Mouse (Mus musculus) gastrocnemius, adult 2 months (tissue): ENCODE measurements around the gene Stoml1. TPM values are rescaled to one million over a fixed set of nuclear protein-coding genes. Genes with fewer than 3 reads are reported as not detected.

Experiments used
- DNase-seq: peaks from one replicate; pipeline ENCODE4 v3.0.0; 2022
- H3K27ac ChIP-seq: fragments of 200-600 bp; 2 replicates; pipeline ENCODE4 v1.8.1; 2022; ENCODE audit warnings: mild to moderate bottlenecking
- H3K4me3 ChIP-seq: fragments of 200-600 bp; 2 replicates; pipeline ENCODE4 v1.8.1; 2022; ENCODE audit warnings: mild to moderate bottlenecking, moderate library complexity
- CTCF ChIP-seq: fragments of 200-600 bp; IDR thresholded peaks from 2 replicates; pipeline ENCODE4 v1.8.1; 2022; ENCODE audit warnings: antibody characterized with exemption, mild to moderate bottlenecking, moderate library complexity
- intact Hi-C: fragments of 180-260 bp; cut with DNase I; formaldehyde crosslinking; loops from one replicate; pipeline ENCODE4 v1.15.1; 2025
- total RNA-seq, 2 experiments: library from RNA; stranded (reverse); gene quantifications; 2 replicates each; pipeline ENCODE4 v1.2.3; 2021

Gene Stoml1
- total RNA-seq, 2 experiments from 2014 or later, result 6.8 to 7.3 TPM

DNA sequence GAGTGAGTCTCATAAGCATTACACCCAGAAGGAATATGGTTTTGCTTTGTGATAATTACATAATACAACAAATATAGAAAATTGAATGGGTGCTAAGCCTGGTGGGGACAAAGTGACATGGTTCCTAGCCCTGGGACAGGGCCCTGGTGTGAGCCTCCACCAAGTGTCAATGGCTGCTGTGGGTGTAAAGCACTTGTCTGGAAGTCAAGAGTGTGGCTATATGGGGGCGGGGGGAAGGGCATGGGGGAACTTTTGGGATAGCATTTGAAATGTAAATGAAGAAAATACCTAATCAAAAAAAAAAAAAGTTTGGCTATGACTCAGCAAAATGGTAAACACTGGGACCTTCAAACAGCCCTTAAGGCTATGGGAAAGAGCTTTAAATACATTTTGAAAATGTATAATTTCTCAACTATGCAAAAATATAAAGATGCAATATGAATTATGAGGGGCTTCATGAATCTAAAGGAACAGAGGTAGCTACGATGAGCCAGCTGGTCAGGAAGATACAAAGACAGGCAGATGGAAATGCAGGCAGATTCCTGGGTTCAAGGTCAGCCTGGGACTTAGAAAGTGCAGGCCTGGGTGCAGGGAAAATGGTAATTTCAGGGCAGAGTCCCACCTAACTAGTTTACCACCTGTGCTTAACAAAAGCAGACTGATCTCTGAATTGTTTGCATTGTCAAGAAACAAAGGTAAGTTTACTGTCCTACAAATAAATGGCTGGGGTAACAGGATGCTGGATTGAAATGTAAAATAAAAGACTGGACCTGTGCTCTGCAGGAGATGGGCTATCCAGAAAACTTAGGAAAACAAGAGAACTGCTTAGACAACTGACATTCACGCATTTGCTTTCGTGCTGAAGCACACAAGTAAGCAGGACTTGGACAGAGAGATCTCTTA lies 26.1 kb downstream of the Stoml1 start:
- intact Hi-C loops, result no loop called here
- DNase-seq, result no peak
- Histone ChIP-seq H3K4me3 (no peak overlapping the region), H3K27ac (no peak overlapping the region)
- no peak for TF ChIP-seq CTCF

GRCm38 (mm10) chr9:58279780-58280179 lies 26.8 kb downstream of the Stoml1 start:
- DNase-seq, result no peak
- no peak overlapping the region for H3K27ac ChIP-seq
- no peak overlapping the region for H3K4me3 ChIP-seq
- intact Hi-C loops, result loop anchor here (2.0 kb wide), 2 partner anchors 33 to 53 kb away; no protein-coding TSS in a partner anchor
- no peak for TF ChIP-seq CTCF

- intact Hi-C loops, result loop anchor here (2.0 kb wide), 2 partner anchors 34 to 54 kb away; no protein-coding TSS in a partner anchor
- Histone ChIP-seq H3K4me3 (peak overlapping the region; percentile 29), H3K27ac (no peak overlapping the region)
- no peak for DNase-seq
- TF ChIP-seq CTCF, result peak; percentile 85
Observed at GRCm38 (mm10) chr9:58280259-58281109, 27.5 kb downstream of the Stoml1 start.

- intact Hi-C loops, result loop anchor here (2.0 kb wide), 2 partner anchors 35 to 55 kb away; no protein-coding TSS in a partner anchor
- no peak overlapping the region for H3K4me3 ChIP-seq
- peak; percentile 64 for TF ChIP-seq CTCF
- no peak for DNase-seq
- no peak overlapping the region for H3K27ac ChIP-seq
Observed at GRCm38 (mm10) chr9:58281597-58281996, 28.6 kb downstream of the Stoml1 start.

- Histone ChIP-seq H3K27ac (peak overlapping the region; percentile 24), H3K4me3 (no peak overlapping the region)
- DNase-seq, result no peak
- intact Hi-C loops, result no loop called here
- TF ChIP-seq CTCF, result no peak
Observed at GRCm38 (mm10) chr9:58283431-58283830, 30.5 kb downstream of the Stoml1 start.

DNA sequence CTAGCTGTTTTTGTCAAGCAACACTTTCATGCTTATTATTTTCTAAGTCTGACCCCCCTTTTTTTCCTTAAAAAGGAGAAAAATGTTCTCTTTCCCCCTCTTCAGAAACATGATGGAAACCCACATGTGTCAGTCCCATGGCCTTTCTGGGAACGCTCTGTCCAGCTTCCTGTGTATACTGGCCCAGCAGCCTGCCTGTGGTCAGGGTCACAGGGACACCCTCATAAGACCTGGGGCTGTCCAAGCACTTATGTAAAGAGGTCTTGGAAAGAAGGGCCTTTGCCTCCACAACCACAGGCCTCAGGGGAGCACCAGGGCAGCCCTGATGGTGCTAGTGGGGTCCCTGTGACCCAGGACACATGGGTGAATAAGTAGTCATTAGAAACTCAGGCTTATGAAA lies 36.1 kb downstream of the Stoml1 start:
- intact Hi-C loops, result no loop called here
- H3K4me3 ChIP-seq, result no peak overlapping the region
- peak; percentile 14 for DNase-seq
- H3K27ac ChIP-seq, result no peak overlapping the region
- TF ChIP-seq CTCF, result no peak

GRCm38 (mm10) chr9:58289901-58290300 lies 36.9 kb downstream of the Stoml1 start:
- DNase-seq, result peak; percentile 0
- no peak for TF ChIP-seq CTCF
- no peak overlapping the region for H3K27ac ChIP-seq
- H3K4me3 ChIP-seq, result no peak overlapping the region
- intact Hi-C loops, result no loop called here

DNA sequence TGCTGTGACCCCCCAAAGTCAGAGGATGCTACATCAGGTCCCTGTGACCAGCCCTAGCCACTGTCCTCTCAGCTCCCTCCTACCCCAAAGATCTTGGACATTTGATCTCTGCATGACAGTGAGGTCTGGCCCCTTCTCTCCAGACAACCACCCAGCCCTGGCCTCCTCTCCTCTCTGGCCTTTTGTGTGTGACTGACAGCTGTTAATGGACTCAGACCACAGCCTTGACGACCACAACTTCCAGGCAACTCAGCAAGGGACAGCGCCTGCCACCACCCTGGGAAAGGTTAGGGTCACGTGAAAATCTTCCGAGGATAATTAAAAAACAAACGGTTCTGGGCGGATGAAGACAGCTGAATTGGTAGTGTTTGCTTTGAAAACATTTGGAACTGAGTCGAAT lies 41.6 kb downstream of the Stoml1 start:
- Histone ChIP-seq H3K4me3 (no peak overlapping the region), H3K27ac (peak overlapping the region; percentile 85; the same call in 1 of the 2 replicates)
- no peak for TF ChIP-seq CTCF
- intact Hi-C loops, result no loop called here
- DNase-seq, result peak; percentile 19

GRCm38 (mm10) chr9:58295345-58295744 lies 42.4 kb downstream of the Stoml1 start:
- intact Hi-C loops, result no loop called here
- no peak overlapping the region for H3K4me3 ChIP-seq
- TF ChIP-seq CTCF, result no peak
- H3K27ac ChIP-seq, result peak overlapping the region; percentile 85
- no peak for DNase-seq

DNA sequence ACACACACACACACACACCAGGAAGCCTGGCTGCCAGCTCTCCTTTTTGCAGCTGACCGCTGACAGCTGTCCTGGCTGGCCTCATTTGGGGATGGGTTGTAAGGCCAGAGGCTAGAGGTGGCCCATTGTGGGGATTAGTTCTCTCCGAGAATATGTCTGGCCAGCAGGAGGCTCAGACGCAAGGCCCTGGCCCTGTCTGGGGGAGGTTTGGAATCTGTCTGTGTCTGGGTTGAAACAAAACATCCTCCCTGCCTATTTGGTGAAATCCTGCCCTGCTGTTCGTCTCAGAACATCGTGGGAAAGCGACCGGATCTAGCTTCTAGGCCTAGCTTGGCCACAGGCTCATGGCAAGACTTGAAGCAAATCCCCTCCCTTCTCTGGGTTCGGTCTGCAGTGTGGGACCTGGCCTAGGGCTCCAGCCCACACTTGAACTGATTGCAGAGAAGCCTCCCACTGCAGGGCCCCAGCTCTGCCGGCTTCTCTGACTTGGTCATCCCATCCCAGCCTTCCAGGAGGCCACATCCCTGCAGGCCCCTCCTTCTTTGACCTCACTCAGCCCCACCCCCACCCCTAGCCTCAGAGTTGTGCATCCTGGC lies 42.9 kb downstream of the Stoml1 start:
- peak; percentile 34 for TF ChIP-seq CTCF
- peak; percentile 87 for DNase-seq
- H3K27ac ChIP-seq, result peak overlapping the region; percentile 85
- peak overlapping the region; percentile 12; the same call in 1 of the 2 replicates for H3K4me3 ChIP-seq
- intact Hi-C loops, result no loop called here

- Histone ChIP-seq H3K27ac (peak overlapping the region; percentile 85), H3K4me3 (no peak overlapping the region)
- DNase-seq, result peak; percentile 15
- TF ChIP-seq CTCF, result no peak
- intact Hi-C loops, result no loop called here
Observed at GRCm38 (mm10) chr9:58297065-58297464, 44.1 kb downstream of the Stoml1 start.

DNA sequence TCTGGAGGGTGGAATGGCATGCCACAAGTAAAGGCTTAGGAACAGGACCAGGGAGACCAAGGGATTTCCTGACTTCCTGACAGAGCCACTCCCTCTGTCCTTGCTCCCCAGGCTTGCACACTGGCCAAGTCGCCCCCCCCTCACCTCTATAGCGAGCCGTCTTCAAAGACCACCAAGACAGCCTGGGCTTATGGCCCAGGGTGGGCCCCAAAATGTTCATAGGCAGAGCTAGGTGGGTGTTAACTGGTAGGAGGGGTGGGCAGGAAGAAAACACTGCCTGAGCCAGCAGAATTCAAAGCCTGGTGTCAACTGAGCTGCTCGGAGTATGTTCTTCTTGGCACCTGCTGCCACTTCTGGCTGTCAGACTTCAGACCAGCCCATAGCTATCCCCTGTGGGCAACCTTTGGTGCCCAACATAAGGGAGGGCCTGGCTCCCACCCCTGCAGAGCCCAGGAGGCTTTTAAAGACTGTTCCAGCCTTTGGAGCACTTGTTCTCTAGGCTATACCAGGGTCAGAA lies 45.1 kb downstream of the Stoml1 start:
- no peak for TF ChIP-seq CTCF
- Histone ChIP-seq H3K27ac (peak overlapping the region; percentile 56), H3K4me3 (no peak overlapping the region)
- intact Hi-C loops, result no loop called here
- DNase-seq, result peak; percentile 61
